Mouse (Mus musculus) granulocyte monocyte progenitor cell, adult 5-6 weeks (primary cell): ENCODE measurements around the gene Gm12184. TPM values are rescaled to one million over a fixed set of nuclear protein-coding genes. Genes with fewer than 3 reads are reported as not detected.

Experiments used
- ATAC-seq: replicated peaks from 2 replicates; pipeline ENCODE4 v1.8.0; 2016; ENCODE audit warnings: mild to moderate bottlenecking, moderate TSS enrichment, inconsistent platforms; ENCODE audit not compliant: poor library complexity, severe bottlenecking
- total RNA-seq, 2 experiments: library from RNA; stranded (forward) in 1 of 2; stranded (reverse) in 1 of 2; fragments of 200-712, 200-1000 nt in 1 of 2; fragments of >200 nt in 1 of 2; fragmentation: Nextera tagmentation in 1 of 2; gene quantifications; 2 replicates each; pipeline ENCODE4 v1.2.3; 2014 to 2017

Gm12184 gene
- total RNA-seq, 2 experiments from 2014 or later = 2.9 to 14.2 TPM

DNA sequence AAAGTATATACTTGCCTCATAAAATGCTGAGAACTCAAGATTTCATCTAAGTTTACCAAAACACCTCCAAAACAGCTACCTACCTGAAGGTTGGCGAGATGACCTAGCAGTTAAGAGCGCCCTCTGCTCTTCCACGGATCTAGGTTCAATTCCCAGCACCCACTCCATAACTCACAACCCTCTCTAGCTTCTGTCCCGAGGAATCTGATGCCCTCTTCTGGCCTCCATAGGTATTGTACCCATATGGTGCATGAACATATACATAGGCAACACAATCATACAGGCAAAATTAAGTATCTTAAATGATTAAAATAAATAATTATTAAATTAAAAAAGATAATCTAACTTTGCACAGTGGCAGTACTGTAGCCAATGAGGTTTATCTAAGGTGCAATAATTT is 44.2 kb downstream of the Gm12184 start:
- ATAC-seq = no peak

DNA sequence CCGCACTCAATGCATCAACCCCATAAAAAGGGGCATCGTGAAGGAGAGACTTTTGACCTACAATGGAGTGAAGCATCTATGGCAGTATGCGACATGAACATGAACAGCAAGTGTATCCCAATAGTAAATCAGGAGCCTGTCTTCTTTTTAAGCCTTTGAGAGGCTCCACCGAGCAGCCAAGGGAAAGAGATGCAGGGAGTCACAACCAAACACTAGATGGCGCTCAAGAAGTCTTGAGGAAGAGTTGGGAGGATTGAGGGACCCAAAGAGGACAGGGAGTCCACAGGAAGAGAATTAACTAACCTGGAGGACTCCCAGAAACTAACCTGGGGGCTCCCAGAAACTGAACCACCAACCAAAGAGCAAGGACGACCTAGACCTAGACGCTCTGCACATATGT is 47.0 kb downstream of the Gm12184 start:
- ATAC-seq = peak; percentile 53

DNA sequence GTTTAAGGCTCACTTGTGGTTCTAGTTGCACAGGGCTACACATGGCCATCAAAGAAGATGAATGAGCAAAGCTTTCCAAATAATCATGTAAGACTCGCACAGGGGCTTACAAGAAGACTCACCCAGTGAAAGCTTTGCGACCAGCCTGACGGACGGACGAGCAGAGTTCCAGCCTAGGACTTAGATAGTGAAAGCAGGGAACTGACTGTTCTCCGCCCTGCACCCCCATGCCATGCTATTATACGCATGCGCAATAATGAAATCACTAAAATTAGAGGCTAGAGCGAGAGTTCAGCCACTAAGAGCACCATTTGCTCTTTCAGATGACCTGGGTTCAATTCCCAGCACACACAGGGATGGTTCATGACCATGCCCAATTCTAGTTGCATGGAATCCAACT is 49.2 kb downstream of the Gm12184 start:
- ATAC-seq = no peak

DNA sequence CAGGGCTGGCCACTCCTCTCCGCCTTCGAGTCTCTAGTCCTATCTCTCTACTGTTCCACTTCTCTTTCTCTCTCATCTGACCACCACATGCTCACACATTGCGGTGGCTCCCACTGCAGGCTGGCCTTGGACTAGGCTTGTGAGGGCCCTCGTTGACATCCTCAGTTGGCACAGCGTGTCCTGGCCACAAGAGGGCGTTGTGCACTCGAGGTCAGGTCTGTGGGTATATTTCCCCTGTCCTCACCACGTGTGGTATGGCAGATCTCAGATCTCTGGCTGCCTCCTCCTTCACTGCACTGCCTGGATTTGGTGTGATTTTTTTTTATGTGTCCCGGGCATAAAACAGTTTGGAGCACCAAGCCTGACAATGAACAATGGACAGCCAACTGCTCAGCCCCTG is 49.8 kb downstream of the Gm12184 start:
- ATAC-seq = peak; percentile 65

DNA sequence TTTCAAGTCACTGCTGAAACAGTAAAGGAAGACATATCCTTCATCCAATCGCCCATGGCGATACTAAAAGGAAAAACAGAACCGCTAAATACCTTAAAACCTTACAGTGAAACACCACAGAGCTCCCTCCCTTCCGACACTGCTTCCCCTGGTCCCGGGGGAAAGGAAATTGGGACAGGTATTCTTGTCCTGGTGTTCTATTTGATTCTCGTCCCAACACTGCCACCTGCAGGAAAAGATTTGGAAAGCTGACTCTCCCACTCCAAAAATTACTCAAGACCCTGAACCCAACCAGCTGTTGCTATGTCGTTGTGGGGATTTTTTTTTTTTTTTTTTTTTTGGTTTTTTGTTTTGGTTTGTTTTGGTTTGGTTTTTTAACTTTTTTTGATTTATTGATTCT is 51.0 kb downstream of the Gm12184 start:
- ATAC-seq = peak; percentile 45

Other genes starting within 250 kb of the Gm12184 start
- 2,229 and 2,435 TPM in 2 replicates for gene Rack1, start 26.3 kb downstream of the Gm12184 start, total RNA-seq (2014; fragmentation: Nextera tagmentation)
- 1,577 and 1,773 TPM in 2 replicates for gene Rack1, start 26.3 kb downstream of the Gm12184 start, total RNA-seq (2017)
- 17.1 and 24.2 TPM in 2 replicates for gene Trim41, start 9.3 kb downstream of the Gm12184 start, total RNA-seq (2014; fragmentation: Nextera tagmentation)
- 39.4 and 50.8 TPM in 2 replicates for gene Trim41, start 9.3 kb downstream of the Gm12184 start, total RNA-seq (2017)
- not detected in 2 replicates for gene Trim7, start 515 bp downstream of the Gm12184 start, total RNA-seq (2014; fragmentation: Nextera tagmentation)
- 0.30 and 0.41 TPM in 2 replicates for gene Trim7, start 515 bp downstream of the Gm12184 start, total RNA-seq (2017)
- gene Irgm1, start 45.0 kb upstream of the Gm12184 start, total RNA-seq (2014; fragmentation: Nextera tagmentation) = 27.7 and 45.0 TPM in 2 replicates
- gene Irgm1, start 45.0 kb upstream of the Gm12184 start, total RNA-seq (2017) = 22.1 and 23.6 TPM in 2 replicates
- 0.58 and 1.2 TPM in 2 replicates for gene Gm5431, start 75.6 kb upstream of the Gm12184 start, total RNA-seq (2014; fragmentation: Nextera tagmentation)
- gene Gm5431, start 75.6 kb upstream of the Gm12184 start, total RNA-seq (2017) = 0.22 and 1.3 TPM in 2 replicates
- gene Psme2b, start 119.5 kb upstream of the Gm12184 start, total RNA-seq (2014; fragmentation: Nextera tagmentation) = 14.0 and 21.4 TPM in 2 replicates
- gene Psme2b, start 119.5 kb upstream of the Gm12184 start, total RNA-seq (2017) = 10.3 and 18.7 TPM in 2 replicates
- gene Olfr56, start 152.2 kb upstream of the Gm12184 start, total RNA-seq (2014; fragmentation: Nextera tagmentation) = 1.7 TPM in 1 of 2 replicates, not detected in the other
- 2.1 and 2.5 TPM in 2 replicates for gene Olfr56, start 152.2 kb upstream of the Gm12184 start, total RNA-seq (2017)
- gene 9930111J21Rik1, start 152.7 kb upstream of the Gm12184 start, total RNA-seq (2014; fragmentation: Nextera tagmentation) = 13.1 and 13.3 TPM in 2 replicates
- gene 9930111J21Rik1, start 152.7 kb upstream of the Gm12184 start, total RNA-seq (2017) = 7.3 and 17.1 TPM in 2 replicates
- not detected in 2 replicates for gene Gm12185, start 165.6 kb upstream of the Gm12184 start, total RNA-seq (2014; fragmentation: Nextera tagmentation)
- gene Gm12185, start 165.6 kb upstream of the Gm12184 start, total RNA-seq (2017) = 0.43 TPM in 1 of 2 replicates, not detected in the other
- gene Tgtp1, start 167.5 kb upstream of the Gm12184 start, total RNA-seq (2014; fragmentation: Nextera tagmentation) = 2.3 TPM in 1 of 2 replicates, not detected in the other
- 2.2 and 7.1 TPM in 2 replicates for gene Tgtp1, start 167.5 kb upstream of the Gm12184 start, total RNA-seq (2017)
- gene 9930111J21Rik2, start 224.6 kb upstream of the Gm12184 start, total RNA-seq (2014; fragmentation: Nextera tagmentation) = 40.1 and 45.9 TPM in 2 replicates
- 29.3 and 35.2 TPM in 2 replicates for gene 9930111J21Rik2, start 224.6 kb upstream of the Gm12184 start, total RNA-seq (2017)
- 6.8 and 8.9 TPM in 2 replicates for gene Tgtp2, start 237.6 kb upstream of the Gm12184 start, total RNA-seq (2014; fragmentation: Nextera tagmentation)
- gene Tgtp2, start 237.6 kb upstream of the Gm12184 start, total RNA-seq (2017) = 27.9 and 40.5 TPM in 2 replicates
- gene Ifi47, start 249.9 kb upstream of the Gm12184 start, total RNA-seq (2014; fragmentation: Nextera tagmentation) = 84.9 and 101 TPM in 2 replicates
- gene Ifi47, start 249.9 kb upstream of the Gm12184 start, total RNA-seq (2017) = 45.8 and 73.5 TPM in 2 replicates